Mouse (Mus musculus): ENCODE measurements around the gene Zfp652. TPM values are rescaled to one million over a fixed set of nuclear protein-coding genes. Genes with fewer than 3 reads are reported as not detected.
"Not testable (repeated sequence)": the region's sequence is repeated elsewhere in the genome, so short reads cannot be mapped to it uniquely, and the experiment has no call there.

Zfp652 gene
- polyA plus RNA-seq, 1 experiment = 40.4 TPM

DNA sequence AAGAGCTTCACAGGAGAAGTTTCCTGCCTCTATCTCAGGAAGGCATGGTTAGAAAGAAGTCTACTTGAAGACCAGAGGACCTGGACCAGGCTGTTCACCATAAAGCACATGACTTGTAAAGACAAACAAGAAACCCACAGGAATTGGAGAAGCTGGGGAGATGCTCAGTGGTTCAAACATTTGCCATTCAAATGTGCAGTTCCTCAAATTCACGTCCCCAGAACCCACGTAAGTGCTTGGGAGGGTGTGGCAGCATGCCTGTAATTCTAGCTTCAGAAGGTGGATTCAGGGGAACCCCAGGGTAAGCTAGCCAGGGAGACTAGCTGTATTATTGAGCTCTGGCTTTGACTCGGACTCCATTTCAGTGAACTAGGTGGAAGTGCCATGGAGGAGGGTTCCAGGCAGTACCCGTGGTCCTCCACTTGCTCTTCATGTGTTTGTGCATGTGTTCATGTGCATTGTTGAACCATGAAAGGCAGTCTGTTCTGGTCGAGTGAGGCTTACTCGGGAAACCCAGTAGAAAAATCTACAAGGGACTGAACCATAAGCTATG is 157.5 kb downstream of the Zfp652 start:
- H3K4me1 ChIP-seq (ENCODE audit: control insufficient read depth, insufficient read depth, low read length) = no peaks in the 10 kb centered on the region
- H3K4me3 ChIP-seq (replicated peaks; ENCODE audit: extremely low read depth, low read depth, low read length) = no peak overlapping the region
- no peak for DNase-seq
- no peak for TF ChIP-seq POLR2A (IDR thresholded peaks at IDR 0.05; ENCODE audit: borderline replicate concordance, extremely low read depth, low read depth, low read length)
- TF ChIP-seq CTCF (IDR thresholded peaks at IDR 0.05; ENCODE audit: insufficient read depth, low read length) = no peak
- 53% methylated on average over 6 of the region's 6 CpGs for WGBS

DNA sequence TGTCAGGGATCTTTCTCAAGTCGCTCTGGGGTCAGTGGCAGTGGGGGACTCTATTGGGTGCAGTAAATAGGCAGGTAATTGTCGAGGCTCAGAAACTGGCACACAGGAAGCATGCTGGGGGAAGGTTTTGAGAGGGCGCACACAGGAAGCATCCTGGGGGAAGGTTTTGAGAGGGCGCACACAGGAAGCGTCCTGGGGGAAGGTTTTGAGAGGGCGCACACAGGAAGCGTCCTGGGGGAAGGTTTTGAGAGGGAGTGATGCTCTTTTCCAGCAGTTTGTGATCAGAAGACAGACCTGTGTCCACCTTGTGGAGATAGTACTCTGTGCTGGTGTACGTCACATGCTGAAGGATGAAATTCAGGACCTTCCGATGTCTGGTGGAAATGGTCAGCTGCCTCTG is 163.3 kb downstream of the Zfp652 start:
- H3K4me1 ChIP-seq (ENCODE audit: control insufficient read depth, insufficient read depth, low read length) = no peaks in the 10 kb centered on the region
- no peak for DNase-seq
- TF ChIP-seq CTCF (IDR thresholded peaks at IDR 0.05; ENCODE audit: insufficient read depth, low read length) (no peak), POLR2A (IDR thresholded peaks at IDR 0.05; ENCODE audit: borderline replicate concordance, extremely low read depth, low read depth, low read length) (no peak)
- H3K4me3 ChIP-seq (replicated peaks; ENCODE audit: extremely low read depth, low read depth, low read length) = no peak overlapping the region
- 29% methylated on average over 9 of the region's 9 CpGs for WGBS

DNA sequence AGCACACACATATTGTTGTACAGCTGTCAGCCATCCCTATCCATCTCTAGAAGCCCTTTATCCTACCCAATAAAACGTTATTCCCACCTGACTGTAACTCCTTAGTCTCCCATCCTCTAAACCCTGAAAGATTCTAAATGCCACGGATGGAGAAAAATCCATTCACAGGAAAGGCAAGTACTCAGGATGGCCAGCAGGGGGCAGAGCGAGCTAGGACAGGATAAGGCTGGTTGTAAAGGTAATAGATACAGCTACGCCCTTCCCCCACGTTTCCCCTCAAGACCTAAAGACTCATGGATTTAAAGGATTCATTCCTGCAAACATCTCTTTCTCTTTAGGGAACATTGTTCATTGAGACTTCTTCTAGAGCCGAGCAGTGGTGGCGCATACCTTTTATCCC is 163.8 kb downstream of the Zfp652 start:
- peak; percentile 60 for DNase-seq

GRCm38 (mm10) chr11:95879861-95880260 is 167.4 kb downstream of the Zfp652 start:
- whole genome bisulfite sequencing = 71% methylated on average over 2 of the region's 2 CpGs
- DNase-seq; H3K4me3 ChIP-seq (replicated peaks; ENCODE audit: extremely low read depth, low read depth, low read length); H3K4me1 ChIP-seq (ENCODE audit: control insufficient read depth, insufficient read depth, low read length): not testable (repeated sequence)

More for the DNA sequence above, 163.8 kb downstream of the Zfp652 start:
- WGBS = 20% methylated on average over 7 of the region's 7 CpGs
- TF ChIP-seq CTCF (IDR thresholded peaks at IDR 0.05; ENCODE audit: insufficient read depth, low read length) (peak; percentile 92), POLR2A (IDR thresholded peaks at IDR 0.05; ENCODE audit: borderline replicate concordance, extremely low read depth, low read depth, low read length) (no peak)
- no peak overlapping the region for H3K4me3 ChIP-seq (replicated peaks; ENCODE audit: extremely low read depth, low read depth, low read length)
- H3K4me1 ChIP-seq (ENCODE audit: control insufficient read depth, insufficient read depth, low read length) = no peaks in the 10 kb centered on the region

Other genes with a start within 250 kb of the Zfp652 start
- 6.6 and 9.2 TPM in 2 replicates for gene Nxph3, start 198.1 kb upstream of the Zfp652 start, polyA plus RNA-seq (2012; rRNA removed)
- gene Ngfr, start 124.9 kb upstream of the Zfp652 start, polyA plus RNA-seq (2012; rRNA removed) = 1.9 TPM in 2 replicates
- 38.8 and 62.5 TPM in 2 replicates for gene Phb, start 45.7 kb upstream of the Zfp652 start, polyA plus RNA-seq (2012; rRNA removed)
- 0.07 and 0.18 TPM in 2 replicates for gene B130006D01Rik, start 10.9 kb downstream of the Zfp652 start, polyA plus RNA-seq (2012; rRNA removed)
- 85.8 and 128 TPM in 2 replicates for gene Phospho1, start 111.8 kb downstream of the Zfp652 start, polyA plus RNA-seq (2012; rRNA removed)
- gene Gngt2, start 124.5 kb downstream of the Zfp652 start, polyA plus RNA-seq (2012; rRNA removed) = 18.1 and 31.9 TPM in 2 replicates
- gene Abi3, start 129.8 kb downstream of the Zfp652 start, polyA plus RNA-seq (2012; rRNA removed) = 141 and 169 TPM in 2 replicates
- 0.42 TPM in 1 of 2 replicates, not detected in the other for gene B4galnt2, start 202.2 kb downstream of the Zfp652 start, polyA plus RNA-seq (2012; rRNA removed)

Measured in lung, adult 2 months (tissue).